Mouse (Mus musculus) heart, postnatal 0 days (tissue): ENCODE measurements around the gene Map2k6. TPM values are rescaled to one million over a fixed set of nuclear protein-coding genes. Genes with fewer than 3 reads are reported as not detected.

Source experiments
- ATAC-seq: fragments of 200-750 bp; cut with Nextera tagmentation; 2 replicates; pipeline ENCODE4 v1.8.0; 2017; ENCODE audit warnings: low read depth, moderate number of reproducible peaks, moderate library complexity; ENCODE audit not compliant: insufficient read depth
- DNase-seq: peaks from one replicate; pipeline ENCODE4 v3.0.0-alpha.2; 2016; ENCODE audit warnings: low spot score
- H3K27ac ChIP-seq: fragments of 300-500 bp; sonication (generic); 2 replicates; pipeline ENCODE4 v1.5.1; 2014; ENCODE audit warnings: low read depth, mild to moderate bottlenecking
- H3K27me3 ChIP-seq: fragments of 300-500 bp; sonication (generic); 2 replicates; pipeline ENCODE4 v1.6.1; 2014; ENCODE audit warnings: low read length, mixed read lengths; ENCODE audit not compliant: control insufficient read depth, insufficient read depth
- H3K36me3 ChIP-seq: fragments of 300-500 bp; sonication (generic); replicated peaks from 2 replicates; pipeline ENCODE4 v1.6.1; 2014; ENCODE audit warnings: low read length, mixed read lengths; ENCODE audit not compliant: control insufficient read depth, insufficient read depth
- H3K4me1 ChIP-seq: fragments of 300-500 bp; sonication (generic); 2 replicates; pipeline ENCODE4 v1.6.1; 2014; ENCODE audit warnings: antibody characterized with exemption; ENCODE audit not compliant: control insufficient read depth, insufficient read depth
- H3K4me2 ChIP-seq: fragments of 300-500 bp; sonication (generic); 2 replicates; pipeline ENCODE4 v1.6.1; 2014; ENCODE audit warnings: low read depth, mild to moderate bottlenecking, low read length, moderate library complexity
- H3K4me3 ChIP-seq: fragments of 300-500 bp; sonication (generic); 2 replicates; pipeline ENCODE4 v1.5.1; 2014; ENCODE audit warnings: low read depth, low read length
- H3K9ac ChIP-seq: fragments of 300-500 bp; sonication (generic); replicated peaks from 2 replicates; pipeline ENCODE4 v1.6.1; 2014; ENCODE audit warnings: low read depth, low read length, mixed read lengths
- H3K9me3 ChIP-seq: fragments of 300-500 bp; sonication (generic); replicated peaks from 2 replicates; pipeline ENCODE4 v1.6.1; 2016; ENCODE audit warnings: low read length; ENCODE audit not compliant: control insufficient read depth
- CTCF ChIP-seq: IDR thresholded peaks from 2 replicates; pipeline ENCODE4 v1.5.1; 2016; ENCODE audit warnings: antibody characterized with exemption, control low read depth, low read depth
- EP300 ChIP-seq: IDR thresholded peaks from 2 replicates; pipeline ENCODE4 v1.6.1; 2016; ENCODE audit warnings: antibody characterized with exemption, low read depth
- WGBS: fragments of 180-500 bp; shearing (Covaris S2); extraction: QIAGEN DNeasy Blood & Tissue Kit; methylation state at CpG from one replicate; pipeline ENCODE4 v1.1.7; 2014; 5-methylcytosine and 5-hydroxymethylcytosine counted together
- polyA plus RNA-seq: library from polyadenylated mRNA; unstranded; fragments of >200 nt; fragmentation: Nextera tagmentation; extraction: Ambion mirVana; gene quantifications from 2 replicates; pipeline ENCODE4 v1.2.1, GENCODE M21; 2015
- total RNA-seq: library from RNA; depleted of rRNA; stranded (reverse); fragments of >200 nt; gene quantifications from 2 replicates; pipeline ENCODE4 v1.2.3, GENCODE M21; 2014; ENCODE audit warnings: low replicate concordance

Gene Map2k6
- total and polyA plus RNA-seq, 2 experiments from 2014 or later: 9.3 to 17.4 TPM

DNA sequence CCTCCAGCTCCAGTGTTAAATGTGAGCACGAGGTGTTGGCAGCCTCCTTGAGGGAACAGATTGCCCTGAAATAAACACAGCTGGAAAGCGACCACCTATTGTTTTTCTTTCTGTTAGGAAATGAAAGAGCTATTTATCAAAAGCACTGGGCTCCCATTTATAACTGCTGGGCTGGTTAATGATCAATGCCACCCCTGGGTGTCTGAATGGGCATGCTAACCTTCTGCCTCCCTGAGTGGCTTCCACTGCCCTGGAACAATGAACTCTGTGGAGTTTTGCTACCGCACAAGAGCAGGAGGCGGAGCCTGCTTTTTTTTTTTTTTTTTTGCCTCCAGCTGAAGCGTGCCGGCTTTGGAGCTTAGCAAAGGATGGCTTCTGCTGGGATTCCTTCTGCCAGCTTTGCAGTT is 80.1 kb downstream of the Map2k6 start:
- 3% methylated on average over 5 of the region's 6 CpGs for WGBS
- Histone ChIP-seq H3K4me3 (peak overlapping the region; percentile 27), H3K27ac (no peak overlapping the region), H3K36me3 (no peaks in the 10 kb centered on the region), H3K9ac (0 out of 2 replicates have a peak overlapping the region, but pooled peaks have one; percentile 28), H3K27me3 (no peaks in the 10 kb centered on the region), H3K4me1 (peaks cover 20% of the 10 kb centered on the region), H3K9me3 (no peaks in the 10 kb centered on the region), H3K4me2 (peak overlapping the region; percentile 52)
- DNase-seq: peak; percentile 48
- TF ChIP-seq EP300 (no peak), CTCF (no peak)
- peak; percentile 53; the same call in 1 of the 2 replicates for ATAC-seq

DNA sequence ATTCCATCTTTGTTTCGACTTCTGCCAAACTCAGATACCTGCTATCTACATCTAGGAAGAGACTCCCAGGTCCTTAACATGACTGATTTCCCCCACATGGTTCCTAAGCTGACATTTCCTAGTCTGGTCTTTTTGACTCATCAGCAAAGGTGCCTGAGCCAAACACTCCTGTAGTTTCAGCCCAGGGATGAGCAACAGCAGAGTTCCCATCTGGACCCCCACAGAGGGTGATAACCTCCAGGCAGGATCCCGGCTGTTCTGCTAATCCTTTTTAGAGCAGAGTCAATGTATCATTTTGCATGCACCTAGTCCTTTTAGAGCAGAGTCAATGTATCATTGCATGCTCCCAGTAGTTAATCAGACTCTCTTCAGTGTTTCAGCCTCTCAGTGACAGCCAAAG is 82.5 kb downstream of the Map2k6 start:
- Histone ChIP-seq H3K4me2 (no peak overlapping the region), H3K4me1 (peaks cover 18% of the 10 kb centered on the region), H3K9ac (no peak overlapping the region), H3K27ac (no peak overlapping the region), H3K9me3 (no peaks in the 10 kb centered on the region), H3K27me3 (no peaks in the 10 kb centered on the region), H3K4me3 (no peak overlapping the region), H3K36me3 (no peaks in the 10 kb centered on the region)
- ATAC-seq (no peak), DNase-seq (no peak)
- 60% methylated on average over 2 of the region's 2 CpGs for WGBS
- TF ChIP-seq EP300 (no peak), CTCF (no peak)

DNA sequence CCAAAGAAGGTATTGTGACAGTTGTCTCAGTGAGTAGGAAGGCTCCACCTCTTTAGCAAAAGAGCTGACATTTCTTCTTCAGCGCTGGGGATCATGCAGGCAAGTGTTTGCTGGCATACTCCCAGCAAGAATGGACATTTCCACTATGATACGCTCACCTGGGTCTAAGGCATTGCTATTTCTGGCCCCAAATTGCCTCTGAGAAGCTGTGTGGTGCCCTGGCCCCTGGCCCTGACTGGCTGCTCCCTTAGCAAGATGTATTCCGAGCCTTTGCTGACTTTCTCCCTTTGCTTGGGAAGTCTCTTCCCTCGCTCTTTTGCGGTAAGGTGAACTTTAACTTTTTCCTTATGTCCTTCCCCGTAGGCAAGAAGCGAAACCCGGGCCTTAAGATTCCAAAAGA is 83.3 kb downstream of the Map2k6 start:
- no peak for DNase-seq
- H3K4me3 ChIP-seq: no peak overlapping the region
- no peaks in the 10 kb centered on the region for H3K9me3 ChIP-seq
- H3K4me2 ChIP-seq: no peak overlapping the region
- H3K9ac ChIP-seq: no peak overlapping the region
- H3K4me1 ChIP-seq: peaks cover 16% of the 10 kb centered on the region
- TF ChIP-seq EP300 (no peak), CTCF (no peak)
- no peak for ATAC-seq
- H3K27me3 ChIP-seq: no peaks in the 10 kb centered on the region
- 88% methylated on average over 8 of the region's 8 CpGs for WGBS
- no peak overlapping the region for H3K27ac ChIP-seq
- peaks cover under 1% of the 10 kb centered on the region; the same call in 1 of the 2 replicates for H3K36me3 ChIP-seq

DNA sequence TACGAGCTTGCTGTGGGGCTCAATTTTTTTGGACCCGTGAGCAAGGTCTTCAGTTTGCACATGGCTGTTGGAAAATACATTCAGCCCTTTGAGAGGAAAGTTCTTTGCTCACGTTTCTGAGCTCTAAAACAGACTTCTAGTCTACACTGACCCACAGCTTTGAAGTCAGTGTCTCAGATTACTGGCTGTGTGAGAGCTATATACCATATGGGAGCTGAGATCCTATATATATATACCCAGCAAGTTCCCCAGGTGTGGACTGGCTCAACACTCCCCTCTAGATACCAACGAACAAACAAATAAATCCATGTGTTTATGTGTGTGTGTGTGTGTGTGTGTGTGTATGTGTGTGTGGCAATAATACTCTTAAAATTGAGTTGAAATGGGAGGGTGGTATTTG is 83.7 kb downstream of the Map2k6 start:
- no peak for ATAC-seq
- Histone ChIP-seq H3K4me1 (peaks cover 15% of the 10 kb centered on the region), H3K27ac (no peak overlapping the region), H3K4me3 (no peak overlapping the region), H3K36me3 (peaks cover 3% of the 10 kb centered on the region; the same call in 1 of the 2 replicates), H3K27me3 (no peaks in the 10 kb centered on the region), H3K9me3 (no peaks in the 10 kb centered on the region), H3K9ac (no peak overlapping the region), H3K4me2 (no peak overlapping the region)
- TF ChIP-seq EP300 (no peak), CTCF (no peak)
- WGBS: 88% methylated on average over 4 of the region's 4 CpGs
- no peak for DNase-seq

DNA sequence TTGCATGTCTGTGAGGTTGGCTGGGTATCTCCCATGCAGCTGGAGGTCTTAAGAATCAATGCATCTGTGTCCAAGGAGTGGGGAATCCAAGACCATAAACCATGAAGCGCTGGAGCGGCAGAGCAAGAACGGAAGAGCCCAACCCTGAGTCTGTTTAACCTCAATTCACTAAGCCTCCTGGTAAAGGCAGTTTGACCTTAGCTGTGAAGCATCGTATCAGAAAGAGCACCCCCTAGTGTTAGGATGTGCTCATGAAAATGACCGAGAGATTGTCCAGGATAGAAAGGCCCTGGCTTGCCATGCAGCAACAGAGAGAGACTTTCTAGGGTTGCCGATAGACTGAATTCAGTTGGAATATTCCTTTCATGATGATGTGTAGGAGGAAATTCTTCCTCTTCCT is 84.2 kb downstream of the Map2k6 start:
- Histone ChIP-seq H3K4me3 (no peak overlapping the region), H3K4me1 (peaks cover 10% of the 10 kb centered on the region), H3K27me3 (no peaks in the 10 kb centered on the region), H3K9ac (no peak overlapping the region), H3K4me2 (no peak overlapping the region), H3K27ac (no peak overlapping the region), H3K36me3 (peaks cover 3% of the 10 kb centered on the region; the same call in 1 of the 2 replicates), H3K9me3 (no peaks in the 10 kb centered on the region)
- ATAC-seq (peak; percentile 66), DNase-seq (peak; percentile 72)
- 22% methylated on average over 6 of the region's 6 CpGs for WGBS
- peak; percentile 87 for TF ChIP-seq CTCF
- TF ChIP-seq EP300: no peak

DNA sequence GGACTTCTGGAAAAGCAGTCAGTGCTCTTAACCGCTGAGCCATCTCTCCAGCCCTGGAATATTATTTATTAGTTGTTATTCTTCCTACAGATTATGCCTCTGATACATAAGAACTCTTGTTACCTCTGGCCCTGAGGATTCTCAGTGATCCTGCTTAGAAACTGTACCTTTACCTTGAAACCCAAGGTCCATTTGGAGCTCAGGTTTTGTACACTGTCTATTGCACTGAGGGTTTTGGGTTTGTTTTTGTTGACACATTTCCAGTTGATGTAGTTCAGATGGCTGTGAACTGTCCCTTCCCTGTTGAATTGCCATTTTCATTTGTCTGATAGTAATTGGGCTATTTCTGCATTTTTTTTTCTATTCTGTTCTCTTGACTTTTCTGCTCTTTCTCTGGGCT is 85.5 kb downstream of the Map2k6 start:
- Histone ChIP-seq H3K4me1 (0 out of 2 replicates have a peak, but pooled peaks cover 4% of the 10 kb centered on the region), H3K27me3 (no peaks in the 10 kb centered on the region), H3K9ac (no peak overlapping the region), H3K36me3 (peaks cover 3% of the 10 kb centered on the region; the same call in 1 of the 2 replicates), H3K9me3 (no peaks in the 10 kb centered on the region), H3K27ac (no peak overlapping the region), H3K4me2 (no peak overlapping the region), H3K4me3 (no peak overlapping the region)
- TF ChIP-seq CTCF (no peak), EP300 (no peak)
- ATAC-seq (no peak), DNase-seq (no peak)
- WGBS: 94% methylated on average over 1 of the region's 1 CpGs
